Mouse (Mus musculus) neural tube, embryonic 15.5 days (tissue): Measurements from ENCODE around the gene Eif4a2. TPM values are rescaled to one million over a fixed set of nuclear protein-coding genes. Genes with fewer than 3 reads are reported as not detected.

ENCODE experiments used
- ATAC-seq: fragments of 200-750 bp; cut with Nextera tagmentation; 2 replicates; pipeline ENCODE4 v1.8.0; 2017; ENCODE audit warnings: mild to moderate bottlenecking, moderate TSS enrichment, moderate library complexity; ENCODE audit not compliant: low FRiP score
- H3K27ac ChIP-seq: fragments of 300-500 bp; sonication (generic); replicated peaks from 2 replicates; pipeline ENCODE4 v1.5.1; 2015; ENCODE audit warnings: mild to moderate bottlenecking, inconsistent platforms
- H3K27me3 ChIP-seq: fragments of 300-500 bp; sonication (generic); replicated peaks from 2 replicates; pipeline ENCODE4 v1.6.1; 2015; ENCODE audit warnings: inconsistent platforms
- H3K36me3 ChIP-seq: fragments of 300-500 bp; sonication (generic); 2 replicates; pipeline ENCODE4 v1.6.1; 2015; ENCODE audit warnings: inconsistent platforms
- H3K4me1 ChIP-seq: fragments of 300-500 bp; sonication (generic); 2 replicates; pipeline ENCODE4 v1.6.1; 2015; ENCODE audit warnings: inconsistent platforms
- H3K4me2 ChIP-seq: fragments of 300-500 bp; sonication (generic); 2 replicates; pipeline ENCODE4 v1.6.1; 2015; ENCODE audit warnings: inconsistent platforms, mild to moderate bottlenecking, moderate library complexity
- H3K4me3 ChIP-seq: fragments of 300-500 bp; sonication (generic); replicated peaks from 2 replicates; pipeline ENCODE4 v1.5.1; 2015; ENCODE audit warnings: mild to moderate bottlenecking, inconsistent platforms
- H3K9ac ChIP-seq: fragments of 300-500 bp; sonication (generic); replicated peaks from 2 replicates; pipeline ENCODE4 v1.6.1; 2015; ENCODE audit warnings: mild to moderate bottlenecking, inconsistent platforms
- H3K9me3 ChIP-seq: fragments of 300-500 bp; sonication (generic); replicated peaks from 2 replicates; pipeline ENCODE4 v1.6.1; 2016; ENCODE audit warnings: inconsistent platforms
- WGBS: fragments of 180-500 bp; shearing (Covaris S2); methylation state at CpG from one replicate; pipeline ENCODE4 v1.1.7; 2015; ENCODE audit warnings: mixed read lengths; 5-methylcytosine and 5-hydroxymethylcytosine counted together
- polyA plus RNA-seq: library from polyadenylated mRNA; unstranded; fragments of >200 nt; fragmentation: Nextera tagmentation; extraction: Ambion mirVana; gene quantifications from 2 replicates; pipeline ENCODE4 v1.2.1, GENCODE M21; 2015

Eif4a2 gene
- polyA plus RNA-seq, 1 experiment from 2014 or later = 374 TPM

- H3K27ac ChIP-seq = peak overlapping the region; percentile 99
- H3K4me1 ChIP-seq = peaks cover 41% of the 10 kb centered on the region
- peak; percentile 85 for ATAC-seq
- H3K27me3 ChIP-seq = no peaks in the 10 kb centered on the region
- peak overlapping the region; percentile 100 for H3K9ac ChIP-seq
- H3K4me2 ChIP-seq = peak overlapping the region; percentile 78
- no peaks in the 10 kb centered on the region for H3K9me3 ChIP-seq
- H3K36me3 ChIP-seq = peaks cover 24% of the 10 kb centered on the region
- under 1% methylated on average over 52 of the region's 52 CpGs for WGBS
- peak overlapping the region; percentile 100 for H3K4me3 ChIP-seq
Measured at GRCm38 (mm10) chr16:23107946-23108759, 909 bp downstream of the Eif4a2 start.

- peak overlapping the region; percentile 78 for H3K4me2 ChIP-seq
- H3K27ac ChIP-seq = no peak overlapping the region
- WGBS = 2% methylated on average over 5 of the region's 5 CpGs
- peaks cover 41% of the 10 kb centered on the region for H3K4me1 ChIP-seq
- no peak for ATAC-seq
- no peaks in the 10 kb centered on the region for H3K9me3 ChIP-seq
- H3K9ac ChIP-seq = peak overlapping the region; percentile 100
- peaks cover 27% of the 10 kb centered on the region for H3K36me3 ChIP-seq
- H3K27me3 ChIP-seq = no peaks in the 10 kb centered on the region
- peak overlapping the region; percentile 100 for H3K4me3 ChIP-seq
Measured at GRCm38 (mm10) chr16:23108943-23109342, 1.7 kb downstream of the Eif4a2 start.

GRCm38 (mm10) chr16:23109350-23110280, 2.4 kb downstream of the Eif4a2 start:
- H3K27me3 ChIP-seq = no peaks in the 10 kb centered on the region
- no peak overlapping the region for H3K27ac ChIP-seq
- peaks cover 34% of the 10 kb centered on the region for H3K36me3 ChIP-seq

DNA sequence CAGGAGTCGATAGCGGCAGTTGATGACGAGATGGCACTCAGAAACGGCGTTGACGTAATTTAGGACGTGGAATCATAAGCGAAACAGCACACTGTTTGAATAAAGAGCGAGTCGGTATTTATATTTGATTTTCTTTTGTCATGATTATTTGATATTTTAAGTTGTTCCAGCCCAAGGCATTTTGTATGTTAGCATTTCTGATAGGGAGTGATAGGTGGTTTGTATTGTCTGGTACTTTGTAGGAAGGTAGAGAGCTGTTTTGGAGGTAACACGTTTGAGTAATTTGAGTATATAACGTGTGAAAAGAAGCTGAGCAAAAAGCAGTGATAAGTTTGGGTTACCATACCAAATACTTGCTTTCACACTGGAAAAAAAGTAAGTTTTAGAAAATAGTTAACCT, 5.1 kb downstream of the Eif4a2 start:
- no peak overlapping the region for H3K27ac ChIP-seq
- no peak overlapping the region for H3K4me2 ChIP-seq
- peaks cover 39% of the 10 kb centered on the region for H3K4me1 ChIP-seq
- H3K36me3 ChIP-seq = peaks cover 42% of the 10 kb centered on the region
- H3K9ac ChIP-seq = no peak overlapping the region
- no peak overlapping the region for H3K4me3 ChIP-seq
- no peaks in the 10 kb centered on the region for H3K9me3 ChIP-seq
- no peak for ATAC-seq
- H3K27me3 ChIP-seq = no peaks in the 10 kb centered on the region
- 85% methylated on average over 12 of the region's 12 CpGs for WGBS

More at GRCm38 (mm10) chr16:23109350-23110280, 2.4 kb downstream of the Eif4a2 start:
- Histone ChIP-seq H3K4me1 (peaks cover 41% of the 10 kb centered on the region), H3K9me3 (no peaks in the 10 kb centered on the region), H3K4me3 (peak overlapping the region; percentile 100), H3K4me2 (peak overlapping the region; percentile 78), H3K9ac (peak overlapping the region; percentile 100)
- WGBS = 61% methylated on average over 5 of the region's 5 CpGs
- ATAC-seq = no peak

DNA sequence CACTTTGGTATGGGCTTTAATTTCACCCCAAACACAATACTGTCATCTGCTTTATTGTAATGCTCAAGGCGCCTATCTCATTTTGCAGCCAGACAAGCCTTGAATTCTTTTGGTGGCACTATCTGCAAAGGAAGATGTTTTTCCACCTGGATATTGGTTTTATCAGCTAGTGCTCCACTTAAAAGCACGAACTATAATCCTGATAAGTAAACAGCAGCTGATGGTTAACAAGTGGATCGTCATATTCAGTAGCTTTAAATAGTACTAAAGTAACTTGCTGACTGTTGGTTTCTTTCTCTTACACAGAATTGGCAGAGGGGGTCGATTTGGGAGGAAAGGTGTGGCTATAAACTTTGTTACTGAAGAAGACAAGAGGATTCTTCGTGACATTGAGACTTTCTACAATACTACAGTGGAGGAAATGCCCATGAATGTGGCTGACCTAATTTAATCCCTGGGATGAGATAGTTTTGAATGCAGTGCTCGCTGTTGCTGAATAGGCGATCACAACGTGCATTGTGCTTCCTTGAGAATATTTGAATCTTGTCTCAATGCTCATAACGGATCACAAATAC, 5.7 kb downstream of the Eif4a2 start:
- Histone ChIP-seq H3K9me3 (no peaks in the 10 kb centered on the region), H3K9ac (no peak overlapping the region), H3K27me3 (no peaks in the 10 kb centered on the region), H3K36me3 (peaks cover 43% of the 10 kb centered on the region), H3K4me2 (no peak overlapping the region), H3K4me3 (no peak overlapping the region), H3K4me1 (peaks cover 39% of the 10 kb centered on the region), H3K27ac (0 out of 2 replicates have a peak overlapping the region, but pooled peaks have one; percentile 23)
- no peak for ATAC-seq
- WGBS = 50% methylated on average over 9 of the region's 9 CpGs

DNA sequence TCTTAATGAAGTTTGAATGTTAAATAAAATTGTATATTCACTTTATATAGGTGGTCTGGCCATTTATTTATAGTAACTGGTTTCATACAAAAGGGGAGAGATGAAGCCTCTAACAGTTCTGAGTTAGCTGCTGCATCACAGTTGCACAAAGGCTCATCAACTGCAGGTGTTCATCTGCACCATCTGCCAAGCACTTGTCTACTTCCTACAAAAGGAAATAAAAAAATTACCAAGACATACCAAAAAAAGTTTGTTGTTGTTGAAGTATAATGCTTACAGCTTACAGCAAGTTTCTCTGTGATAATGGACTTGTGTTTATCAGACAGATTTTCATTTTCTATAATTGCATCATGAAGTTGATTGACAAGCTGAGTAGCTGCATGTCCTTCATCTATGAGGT, 6.7 kb downstream of the Eif4a2 start:
- Histone ChIP-seq H3K9ac (no peak overlapping the region), H3K4me1 (peaks cover 38% of the 10 kb centered on the region), H3K27ac (no peak overlapping the region), H3K4me2 (no peak overlapping the region), H3K36me3 (peaks cover 43% of the 10 kb centered on the region), H3K4me3 (no peak overlapping the region), H3K9me3 (no peaks in the 10 kb centered on the region), H3K27me3 (no peaks in the 10 kb centered on the region)
- ATAC-seq = no peak

GRCm38 (mm10) chr16:23114339-23115171, 7.3 kb downstream of the Eif4a2 start:
- Histone ChIP-seq H3K9ac (no peak overlapping the region), H3K4me1 (peaks cover 31% of the 10 kb centered on the region), H3K36me3 (peaks cover 40% of the 10 kb centered on the region), H3K4me2 (no peak overlapping the region), H3K27ac (no peak overlapping the region), H3K27me3 (no peaks in the 10 kb centered on the region), H3K4me3 (no peak overlapping the region), H3K9me3 (no peaks in the 10 kb centered on the region)
- 67% methylated on average over 5 of the region's 5 CpGs for WGBS
- ATAC-seq = no peak

GRCm38 (mm10) chr16:23115486-23115885, 8.2 kb downstream of the Eif4a2 start:
- H3K27me3 ChIP-seq = no peaks in the 10 kb centered on the region
- peaks cover 22% of the 10 kb centered on the region for H3K4me1 ChIP-seq
- no peak overlapping the region for H3K4me3 ChIP-seq
- H3K9me3 ChIP-seq = no peaks in the 10 kb centered on the region
- no peak overlapping the region for H3K4me2 ChIP-seq
- H3K27ac ChIP-seq = no peak overlapping the region
- H3K9ac ChIP-seq = no peak overlapping the region
- WGBS = 93% methylated on average over 3 of the region's 3 CpGs
- ATAC-seq = no peak
- H3K36me3 ChIP-seq = peaks cover 44% of the 10 kb centered on the region

DNA sequence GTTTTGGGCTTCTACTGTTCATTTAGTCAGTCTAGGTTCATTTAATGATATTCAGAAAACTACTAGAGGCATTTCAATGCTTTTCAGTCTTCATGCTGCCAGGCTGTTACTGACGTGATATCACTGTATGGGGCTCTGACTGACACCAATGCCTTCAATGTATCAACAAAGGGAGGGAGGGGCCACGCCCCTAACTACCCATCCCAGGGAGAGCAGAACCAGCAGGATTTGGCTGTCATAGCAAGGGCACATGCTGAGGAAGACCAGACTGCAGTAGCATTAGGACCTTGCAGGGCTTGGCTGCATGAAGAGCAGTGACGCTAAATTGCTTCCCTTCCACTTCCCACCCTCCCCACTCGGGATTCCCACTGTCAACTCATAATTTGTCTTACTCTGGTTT, 9.9 kb downstream of the Eif4a2 start:
- no peak for ATAC-seq
- Histone ChIP-seq H3K36me3 (peaks cover 46% of the 10 kb centered on the region), H3K9ac (no peak overlapping the region), H3K4me1 (peaks cover 10% of the 10 kb centered on the region), H3K9me3 (no peaks in the 10 kb centered on the region), H3K4me2 (no peak overlapping the region), H3K27ac (no peak overlapping the region), H3K4me3 (no peak overlapping the region), H3K27me3 (no peaks in the 10 kb centered on the region)
- WGBS = 67% methylated on average over 4 of the region's 4 CpGs

GRCm38 (mm10) chr16:23122446-23122845, 15.2 kb downstream of the Eif4a2 start:
- Histone ChIP-seq H3K9me3 (no peaks in the 10 kb centered on the region), H3K4me1 (peaks cover 10% of the 10 kb centered on the region), H3K27ac (no peak overlapping the region), H3K4me2 (no peak overlapping the region), H3K27me3 (no peaks in the 10 kb centered on the region), H3K4me3 (no peak overlapping the region), H3K36me3 (peaks cover 30% of the 10 kb centered on the region), H3K9ac (no peak overlapping the region)
- no peak for ATAC-seq
- WGBS = 94% methylated on average over 3 of the region's 3 CpGs

- Histone ChIP-seq H3K9ac (no peak overlapping the region), H3K27ac (no peak overlapping the region), H3K27me3 (no peaks in the 10 kb centered on the region), H3K36me3 (peaks cover 30% of the 10 kb centered on the region), H3K4me1 (peaks cover 10% of the 10 kb centered on the region), H3K9me3 (no peaks in the 10 kb centered on the region), H3K4me3 (no peak overlapping the region), H3K4me2 (no peak overlapping the region)
- 95% methylated on average over 4 of the region's 4 CpGs for WGBS
- no peak for ATAC-seq
Measured at GRCm38 (mm10) chr16:23123104-23123503, 15.9 kb downstream of the Eif4a2 start.
